Mouse (Mus musculus) limb, embryonic 11.5 days (tissue): ENCODE data around the gene Heatr5a. TPM values are rescaled to one million over a fixed set of nuclear protein-coding genes. Genes with fewer than 3 reads are reported as not detected.
A peak's percentile ranks its signal among the peaks of the same experiment; 100 is the strongest.

ENCODE experiments used
- ATAC-seq: fragments of 200-750 bp; cut with Nextera tagmentation; 2 replicates; pipeline ENCODE4 v1.8.0; 2017; ENCODE audit warnings: low read depth; ENCODE audit not compliant: insufficient number of reproducible peaks, low FRiP score, low TSS enrichment
- DNase-seq: peaks from one replicate; pipeline ENCODE4 v3.0.0-alpha.2; 2015; ENCODE audit warnings: low spot score
- H3K27ac ChIP-seq: fragments of 300-500 bp; sonication (generic); replicated peaks from 2 replicates; pipeline ENCODE4 v1.5.1; 2014; ENCODE audit warnings: low read depth, mild to moderate bottlenecking, low read length
- H3K27me3 ChIP-seq: fragments of 300-500 bp; sonication (generic); 2 replicates; pipeline ENCODE4 v1.6.1; 2014; ENCODE audit warnings: mild to moderate bottlenecking, low read length, mixed read lengths; ENCODE audit not compliant: control insufficient read depth, insufficient read depth
- H3K36me3 ChIP-seq: fragments of 300-500 bp; sonication (generic); 2 replicates; pipeline ENCODE4 v1.6.1; 2014; ENCODE audit warnings: mild to moderate bottlenecking, low read length, moderate library complexity, mixed read lengths; ENCODE audit not compliant: control insufficient read depth, insufficient read depth
- H3K4me1 ChIP-seq: fragments of 300-500 bp; sonication (generic); 2 replicates; pipeline ENCODE4 v1.6.1; 2014; ENCODE audit warnings: low read length, mixed read lengths; ENCODE audit not compliant: control insufficient read depth, insufficient read depth
- H3K4me2 ChIP-seq: fragments of 300-500 bp; sonication (generic); 2 replicates; pipeline ENCODE4 v1.6.1; 2014; ENCODE audit warnings: low read depth, mild to moderate bottlenecking, moderate library complexity; ENCODE audit not compliant: severe bottlenecking
- H3K4me3 ChIP-seq: fragments of 300-500 bp; sonication (generic); 2 replicates; pipeline ENCODE4 v1.5.1; 2014; ENCODE audit warnings: low read depth, low read length
- H3K9ac ChIP-seq: fragments of 300-500 bp; sonication (generic); 2 replicates; pipeline ENCODE4 v1.6.1; 2014; ENCODE audit warnings: mild to moderate bottlenecking, low read length
- H3K9me3 ChIP-seq: fragments of 300-500 bp; sonication (generic); 2 replicates; pipeline ENCODE4 v1.6.1; 2016; ENCODE audit warnings: low read length; ENCODE audit not compliant: control insufficient read depth
- WGBS: fragments of 180-500 bp; shearing (Covaris S2); extraction: QIAGEN DNeasy Blood & Tissue Kit; methylation state at CpG from one replicate; pipeline ENCODE4 v1.1.7; 2014; 5-methylcytosine and 5-hydroxymethylcytosine counted together
- polyA plus RNA-seq: library from polyadenylated mRNA; unstranded; fragments of >200 nt; fragmentation: Nextera tagmentation; extraction: Ambion mirVana; gene quantifications from 2 replicates; pipeline ENCODE4 v1.2.1, GENCODE M21; 2014

Gene Heatr5a
- polyA plus RNA-seq, 1 experiment from 2014 or later, result 10.6 TPM

- no peaks in the 10 kb centered on the region for H3K36me3 ChIP-seq
- no peak overlapping the region for H3K4me3 ChIP-seq
- no peaks in the 10 kb centered on the region for H3K9me3 ChIP-seq
- H3K4me1 ChIP-seq, result no peaks in the 10 kb centered on the region
- ATAC-seq (no peak), DNase-seq (no peak)
- 87% methylated on average over 3 of the region's 3 CpGs for WGBS
- H3K4me2 ChIP-seq, result no peak overlapping the region
- no peak overlapping the region for H3K27ac ChIP-seq
- H3K9ac ChIP-seq, result no peak overlapping the region
- no peaks in the 10 kb centered on the region for H3K27me3 ChIP-seq
Measured at GRCm38 (mm10) chr12:51851155-51851554, 120.0 kb downstream of the Heatr5a start.

- 90% methylated on average over 4 of the region's 4 CpGs for WGBS
- no peak overlapping the region for H3K27ac ChIP-seq
- ATAC-seq (no peak), DNase-seq (no peak)
- no peaks in the 10 kb centered on the region for H3K36me3 ChIP-seq
- no peaks in the 10 kb centered on the region for H3K9me3 ChIP-seq
- H3K4me1 ChIP-seq, result no peaks in the 10 kb centered on the region
- no peak overlapping the region for H3K9ac ChIP-seq
- no peak overlapping the region for H3K4me3 ChIP-seq
- no peak overlapping the region for H3K4me2 ChIP-seq
- H3K27me3 ChIP-seq, result no peaks in the 10 kb centered on the region
Measured at GRCm38 (mm10) chr12:51850339-51850738, 120.8 kb downstream of the Heatr5a start.

GRCm38 (mm10) chr12:51849902-51850301, 121.2 kb downstream of the Heatr5a start:
- Histone ChIP-seq H3K9me3 (no peaks in the 10 kb centered on the region), H3K4me2 (no peak overlapping the region), H3K4me3 (no peak overlapping the region), H3K36me3 (no peaks in the 10 kb centered on the region), H3K4me1 (no peaks in the 10 kb centered on the region), H3K27me3 (no peaks in the 10 kb centered on the region), H3K9ac (no peak overlapping the region), H3K27ac (no peak overlapping the region)
- DNase-seq, result no peak
- WGBS, result 88% methylated on average over 2 of the region's 2 CpGs
- ATAC-seq, result no peak

- WGBS, result 88% methylated on average over 9 of the region's 9 CpGs
- ATAC-seq (no peak), DNase-seq (no peak)
- Histone ChIP-seq H3K4me2 (no peak overlapping the region), H3K4me3 (no peak overlapping the region), H3K27me3 (no peaks in the 10 kb centered on the region), H3K27ac (no peak overlapping the region), H3K4me1 (no peaks in the 10 kb centered on the region), H3K9ac (no peak overlapping the region), H3K9me3 (no peaks in the 10 kb centered on the region), H3K36me3 (no peaks in the 10 kb centered on the region)
Measured at GRCm38 (mm10) chr12:51847953-51848680, 123.0 kb downstream of the Heatr5a start.

GRCm38 (mm10) chr12:51845261-51845660, 125.9 kb downstream of the Heatr5a start:
- Histone ChIP-seq H3K4me3 (peak overlapping the region; percentile 39), H3K4me2 (peak overlapping the region; percentile 48), H3K4me1 (no peaks in the 10 kb centered on the region), H3K9ac (no peak overlapping the region), H3K9me3 (no peaks in the 10 kb centered on the region), H3K27me3 (no peaks in the 10 kb centered on the region), H3K36me3 (no peaks in the 10 kb centered on the region), H3K27ac (no peak overlapping the region; the same call in 1 of the 2 replicates)
- ATAC-seq (no peak; the same call in 1 of the 2 replicates), DNase-seq (peak; percentile 29)
- 35% methylated on average over 1 of the region's 1 CpGs for WGBS

GRCm38 (mm10) chr12:51844771-51845256, 126.3 kb downstream of the Heatr5a start:
- Histone ChIP-seq H3K27ac (peak overlapping the region; percentile 31; the same call in 1 of the 2 replicates), H3K9me3 (no peaks in the 10 kb centered on the region), H3K4me2 (peak overlapping the region; percentile 48), H3K4me1 (no peaks in the 10 kb centered on the region), H3K36me3 (no peaks in the 10 kb centered on the region), H3K9ac (peak overlapping the region; percentile 59), H3K27me3 (no peaks in the 10 kb centered on the region), H3K4me3 (peak overlapping the region; percentile 39)
- ATAC-seq (peak; percentile 93), DNase-seq (peak; percentile 92)
- WGBS, result under 1% methylated on average over 17 of the region's 17 CpGs

- Histone ChIP-seq H3K36me3 (no peaks in the 10 kb centered on the region), H3K27me3 (no peaks in the 10 kb centered on the region), H3K9me3 (no peaks in the 10 kb centered on the region), H3K4me1 (no peaks in the 10 kb centered on the region), H3K9ac (no peak overlapping the region), H3K4me3 (no peak overlapping the region), H3K27ac (no peak overlapping the region), H3K4me2 (peak overlapping the region; percentile 48)
- no peak for DNase-seq
- no peak for ATAC-seq
- 41% methylated on average over 15 of the region's 15 CpGs for WGBS
Measured at GRCm38 (mm10) chr12:51843576-51844520, 127.3 kb downstream of the Heatr5a start.

- DNase-seq (no peak), ATAC-seq (no peak)
- WGBS, result 77% methylated on average over 6 of the region's 6 CpGs
- no peak overlapping the region for H3K4me2 ChIP-seq
- H3K4me3 ChIP-seq, result no peak overlapping the region
- H3K4me1 ChIP-seq, result no peaks in the 10 kb centered on the region
- H3K9me3 ChIP-seq, result no peaks in the 10 kb centered on the region
- H3K27me3 ChIP-seq, result no peaks in the 10 kb centered on the region
- H3K9ac ChIP-seq, result no peak overlapping the region
- no peaks in the 10 kb centered on the region for H3K36me3 ChIP-seq
- no peak overlapping the region for H3K27ac ChIP-seq
Measured at GRCm38 (mm10) chr12:51842081-51842864, 128.8 kb downstream of the Heatr5a start.
